Mouse (Mus musculus) embryonic fibroblast, embryonic 13.5 days (primary cell): ENCODE data around the gene Cwc15.

Experiments used
- CTCF ChIP-seq: IDR thresholded peaks from 2 replicates; pipeline ENCODE4 v1.5.1; 2011; ENCODE audit warnings: mild to moderate bottlenecking, control low read depth, low read length, moderate library complexity, borderline replicate concordance; ENCODE audit not compliant: insufficient read depth
- POLR2A ChIP-seq: IDR thresholded peaks from 2 replicates; pipeline ENCODE4 v1.6.1; 2011; ENCODE audit warnings: low read depth, mild to moderate bottlenecking, control low read depth, low read length, moderate library complexity

DNA sequence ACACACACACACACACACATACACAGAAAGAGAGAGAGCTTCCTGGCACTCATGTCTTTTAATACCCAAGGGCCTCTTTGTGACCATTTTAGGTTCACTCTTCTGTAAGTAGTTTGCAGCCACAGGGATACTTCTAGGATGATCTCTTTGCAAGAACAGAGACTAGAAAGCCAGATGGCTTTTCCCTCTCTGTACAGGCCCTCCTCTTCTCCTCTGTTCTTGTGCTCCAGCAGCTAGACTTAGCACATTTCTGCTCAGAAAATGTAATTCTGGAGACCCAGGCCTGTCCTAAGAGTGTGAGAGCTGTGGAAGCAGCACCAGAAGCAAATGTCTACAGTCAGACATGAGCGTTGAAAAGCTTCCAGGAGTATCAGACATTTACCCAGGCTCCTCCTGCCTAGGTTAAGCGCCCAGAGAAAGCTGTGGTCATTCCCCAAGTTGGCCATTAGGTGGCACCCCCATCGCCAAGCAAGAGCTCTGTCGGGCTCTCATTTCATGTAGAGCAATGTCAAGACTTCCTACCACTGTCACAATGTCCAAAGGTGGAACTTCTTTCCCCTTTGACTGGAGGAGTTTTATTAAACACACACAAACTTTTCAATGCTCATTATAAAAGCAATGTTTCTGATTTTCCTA lies 23.1 kb downstream of the Cwc15 start:
- TF ChIP-seq CTCF, result 0 out of 2 replicates have a peak, but pooled peaks have one; percentile 38
- TF ChIP-seq POLR2A, result no peak
